ENCODE assay signal across 24 mouse cellular contexts in the genomic region with DNA sequence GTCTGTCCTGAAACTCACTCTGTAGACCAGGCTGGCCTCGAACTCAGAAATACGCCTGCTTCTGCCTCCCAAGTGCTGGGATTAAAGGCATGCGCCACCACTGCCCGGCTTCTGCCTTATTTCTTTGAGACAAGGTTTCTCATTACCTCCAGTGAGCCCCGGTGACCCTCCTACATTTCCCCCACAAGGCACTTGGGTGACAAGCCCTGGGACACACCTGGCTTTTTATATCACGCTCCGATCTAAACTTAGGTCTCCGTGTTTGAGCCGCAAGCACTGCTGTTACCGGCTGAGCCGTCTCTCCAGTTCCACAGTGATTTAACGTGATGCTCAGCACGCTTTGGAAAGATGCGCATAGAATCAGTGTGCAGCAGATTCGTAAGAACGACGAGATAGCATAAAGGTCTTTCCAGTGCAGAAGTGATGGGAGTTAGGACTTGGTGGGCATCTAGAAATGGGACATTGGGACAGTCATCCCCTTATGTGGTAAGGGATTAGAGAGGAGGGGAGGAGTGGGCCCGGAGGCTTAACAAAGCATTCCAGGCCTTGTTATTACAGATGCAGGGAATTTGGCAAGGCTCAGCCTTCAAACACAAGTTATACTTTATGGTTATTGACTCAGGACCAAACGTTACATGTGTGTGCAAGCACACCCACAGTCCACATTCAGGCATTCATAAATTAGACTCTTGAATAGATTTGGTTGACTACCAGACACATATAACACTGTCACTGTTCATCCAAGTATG. TPM values are rescaled to one million over a fixed set of nuclear protein-coding genes. Genes with fewer than 3 reads are reported as not detected.
A peak's percentile ranks its signal among the peaks of the same experiment; 100 is the strongest.
DNase-seq lines count a peak whose midpoint lies in the region; ATAC-seq and TF ChIP-seq lines count a peak whose summit lies in the region.
"Had no signal": no experiment of that assay in that cellular context is flagged by ENCODE, and none has a peak within 500 bp of the region (broad histone marks: within the 10 kb centered on the region; RNA-seq: fewer than 3 reads in every experiment).

No protein-coding gene starts in this region.

- H3K27me3 ChIP-seq in forebrain, embryonic 10.5 days (ENCODE audit: poor library complexity, severe bottlenecking), result no peaks in the 10 kb centered on the region
- H3K27me3 ChIP-seq in forebrain, embryonic 13.5 days, result no peaks in the 10 kb centered on the region
- no peaks in the 10 kb centered on the region for H3K27me3 ChIP-seq in kidney, adult 2 months (replicated peaks; ENCODE audit: control insufficient read depth, insufficient read depth, low read length)
- no peaks in the 10 kb centered on the region for H3K27me3 ChIP-seq in embryonic facial prominence, embryonic 14.5 days (replicated peaks; ENCODE audit: control insufficient read depth, insufficient read depth, low read length)
- no peaks in the 10 kb centered on the region for H3K27me3 ChIP-seq in limb, embryonic 13.5 days
- H3K27me3 ChIP-seq: CH12.LX; heart, embryonic 13.5 days; hindbrain, embryonic 15.5 days; liver, embryonic 12.5 days; neural tube, embryonic 13.5 days had no signal

- no peaks in the 10 kb centered on the region for H3K9me3 ChIP-seq in forebrain, embryonic 10.5 days
- H3K9me3 ChIP-seq in forebrain, embryonic 13.5 days (replicated peaks), result no peaks in the 10 kb centered on the region
- no peaks in the 10 kb centered on the region for H3K9me3 ChIP-seq in embryonic facial prominence, embryonic 14.5 days (ENCODE audit: control insufficient read depth, low read length)
- H3K9me3 ChIP-seq in limb, embryonic 13.5 days, result 0 out of 2 replicates have a peak, but pooled peaks cover 3% of the 10 kb centered on the region
- H3K9me3 ChIP-seq: heart, embryonic 13.5 days; hindbrain, embryonic 15.5 days; liver, embryonic 12.5 days; midbrain, embryonic 10.5 days; neural tube, embryonic 13.5 days had no signal

- TF ChIP-seq CTCF in kidney, adult 2 months (conservative IDR thresholded peaks at IDR 0.05; ENCODE audit: insufficient read depth, insufficient read length, low read depth, low read length), result no peak

- WGBS in forebrain, embryonic 10.5 days, result 85% methylated on average over 19 of the region's 19 CpGs
- WGBS in forebrain, embryonic 13.5 days, result 88% methylated on average over 19 of the region's 19 CpGs
- WGBS in kidney, adult 2 months, result 75% methylated on average over 19 of the region's 19 CpGs
- WGBS in embryonic facial prominence, embryonic 14.5 days, result 68% methylated on average over 19 of the region's 19 CpGs
- 60% methylated on average over 19 of the region's 19 CpGs for WGBS in limb, embryonic 13.5 days

- no peak overlapping the region for H3K4me3 ChIP-seq in forebrain, embryonic 10.5 days
- no peak overlapping the region for H3K4me3 ChIP-seq in forebrain, embryonic 13.5 days
- H3K4me3 ChIP-seq in kidney, adult 2 months (ENCODE audit: insufficient read depth, low read depth, low read length), result no peak overlapping the region
- H3K4me3 ChIP-seq in embryonic facial prominence, embryonic 14.5 days (ENCODE audit: low read depth, low read length), result no peak overlapping the region
- no peak overlapping the region for H3K4me3 ChIP-seq in limb, embryonic 13.5 days
- H3K4me3 ChIP-seq: erythroblast, embryonic 14.5 days; heart, embryonic 13.5 days; hindbrain, embryonic 15.5 days; liver, embryonic 12.5 days; midbrain, embryonic 10.5 days; neural tube, embryonic 13.5 days had no signal

- H3K4me1 ChIP-seq in forebrain, embryonic 10.5 days, result 0 out of 2 replicates have a peak, but pooled peaks cover 5% of the 10 kb centered on the region
- no peaks in the 10 kb centered on the region for H3K4me1 ChIP-seq in forebrain, embryonic 13.5 days
- no peaks in the 10 kb centered on the region for H3K4me1 ChIP-seq in kidney, adult 2 months (ENCODE audit: control insufficient read depth, insufficient read depth, low read length)
- H3K4me1 ChIP-seq in embryonic facial prominence, embryonic 14.5 days (ENCODE audit: control insufficient read depth, insufficient read depth, low read length), result peaks cover 21% of the 10 kb centered on the region
- H3K4me1 ChIP-seq in limb, embryonic 13.5 days, result peaks cover 36% of the 10 kb centered on the region
- H3K4me1 ChIP-seq: hindbrain, embryonic 15.5 days; liver, embryonic 12.5 days; midbrain, embryonic 10.5 days; neural tube, embryonic 13.5 days had no signal

- H3K9ac ChIP-seq in forebrain, embryonic 13.5 days, result no peak overlapping the region
- no peak overlapping the region for H3K9ac ChIP-seq in embryonic facial prominence, embryonic 14.5 days (ENCODE audit: low read depth, low read length)
- no peak overlapping the region for H3K9ac ChIP-seq in limb, embryonic 13.5 days
- H3K9ac ChIP-seq: heart, embryonic 13.5 days; hindbrain, embryonic 15.5 days; liver, embryonic 12.5 days; lung, embryonic 14.5 days; neural tube, embryonic 13.5 days had no signal

- H3K4me2 ChIP-seq in forebrain, embryonic 13.5 days, result no peak overlapping the region
- H3K4me2 ChIP-seq in embryonic facial prominence, embryonic 14.5 days (ENCODE audit: low read depth, low read length), result no peak overlapping the region
- no peak overlapping the region for H3K4me2 ChIP-seq in limb, embryonic 13.5 days (replicated peaks)
- H3K4me2 ChIP-seq: heart, embryonic 13.5 days; hindbrain, embryonic 15.5 days; liver, embryonic 12.5 days; lung, embryonic 14.5 days; neural tube, embryonic 13.5 days had no signal

- H3K36me3 ChIP-seq in forebrain, embryonic 10.5 days (replicated peaks), result no peaks in the 10 kb centered on the region
- no peaks in the 10 kb centered on the region for H3K36me3 ChIP-seq in forebrain, embryonic 13.5 days (ENCODE audit: poor library complexity, severe bottlenecking)
- no peaks in the 10 kb centered on the region for H3K36me3 ChIP-seq in kidney, adult 2 months (ENCODE audit: control insufficient read depth, insufficient read depth, low read length)
- no peaks in the 10 kb centered on the region for H3K36me3 ChIP-seq in embryonic facial prominence, embryonic 14.5 days (ENCODE audit: control insufficient read depth, insufficient read depth, low read length)
- H3K36me3 ChIP-seq in limb, embryonic 13.5 days, result no peaks in the 10 kb centered on the region
- H3K36me3 ChIP-seq: heart, embryonic 13.5 days; hindbrain, embryonic 15.5 days; liver, embryonic 12.5 days; midbrain, embryonic 10.5 days; neural tube, embryonic 13.5 days had no signal

- no peak for TF ChIP-seq POLR2A in kidney, adult 2 months (IDR thresholded peaks at IDR 0.05; ENCODE audit: low read depth, low read length)

- ATAC-seq in forebrain, embryonic 13.5 days, result no peak
- ATAC-seq in embryonic facial prominence, embryonic 14.5 days (ENCODE audit: low read depth), result no peak; the same call in 1 of the 2 replicates
- peak; percentile 35 for ATAC-seq in limb, embryonic 13.5 days (ENCODE audit: low FRiP score, low read depth)
- ATAC-seq in CD4-positive, CD25-positive, alpha-beta regulatory T cell, adult 4 months, result no peak
- ATAC-seq: forebrain, embryonic 16.5 days; intestine, postnatal 0 days; liver, embryonic 12.5 days had no signal

- no peak for DNase-seq in forebrain, embryonic 10.5 days (ENCODE audit: extremely low spot score, low spot score)
- DNase-seq in kidney, postnatal 4 days, result peak; percentile 13 to 47
- no peak for DNase-seq in kidney, adult 2 months
- peak; percentile 74 for DNase-seq in embryonic facial prominence, embryonic 14.5 days (ENCODE audit: low spot score)
- no peak for DNase-seq in urinary bladder, postnatal 14 days (ENCODE audit: low spot score)
- DNase-seq: adrenal gland, postnatal 14 days; cerebellum, adult 18-20 months; heart, adult 18-20 months; heart, postnatal 36 days; lung, postnatal 36 days; thymus, postnatal 14 days had no signal

- peak overlapping the region; percentile 32; the same call in 1 of the 2 replicates for H3K27ac ChIP-seq in forebrain, embryonic 10.5 days
- H3K27ac ChIP-seq in forebrain, embryonic 13.5 days, result no peak overlapping the region
- H3K27ac ChIP-seq in kidney, adult 2 months (ENCODE audit: insufficient read depth, low read depth, low read length), result no peak overlapping the region
- H3K27ac ChIP-seq in embryonic facial prominence, embryonic 14.5 days (replicated peaks; ENCODE audit: low read depth, low read length), result no peak overlapping the region; the same call in 1 of the 2 replicates
- H3K27ac ChIP-seq in limb, embryonic 13.5 days, result peak overlapping the region; percentile 88
- H3K27ac ChIP-seq: heart, embryonic 13.5 days; hindbrain, embryonic 15.5 days; liver, embryonic 12.5 days; midbrain, embryonic 10.5 days; neural tube, embryonic 13.5 days had no signal

RNA-seq across cellular contexts. Expression of gene Slc38a4, which starts 56.9 kb away (rescaled TPM):
- polyA plus RNA-seq in forebrain, embryonic 10.5 days (2016; fragmentation: Nextera tagmentation; extraction: Ambion mirVana), result 31.2 and 33.2 TPM in 2 replicates
- 2.7 and 3.2 TPM in 2 replicates for polyA plus RNA-seq in forebrain, embryonic 13.5 days (2015; fragmentation: Nextera tagmentation; extraction: Ambion mirVana)
- 2.6 and 2.7 TPM in 2 replicates for polyA plus RNA-seq in kidney, adult 2 months (2012; rRNA removed)
- polyA plus RNA-seq in embryonic facial prominence, embryonic 14.5 days (2014; fragmentation: Nextera tagmentation; extraction: Ambion mirVana), result 89.0 and 93.5 TPM in 2 replicates
- polyA plus RNA-seq in limb, embryonic 13.5 days (2015; fragmentation: Nextera tagmentation; extraction: Ambion mirVana), result 76.7 and 85.9 TPM in 2 replicates
- not detected for polyA plus RNA-seq in CD4-positive, CD25-positive, alpha-beta regulatory T cell, adult 4 months (2017; shearing (Covaris generic))

Comparison
In these comparisons a context has a peak if more than half of its experiments do, and no peak if none do; other contexts are left out.
1. DNase-seq: peak in kidney, postnatal 4 days (2 of 2) and embryonic facial prominence, embryonic 14.5 days (single experiment); none in forebrain, embryonic 10.5 days (single experiment), kidney, adult 2 months (single experiment) and urinary bladder, postnatal 14 days (single experiment).
2. H3K27ac ChIP-seq: peak in forebrain, embryonic 10.5 days (single experiment) and limb, embryonic 13.5 days (single experiment); none in forebrain, embryonic 13.5 days (single experiment), kidney, adult 2 months (single experiment) and embryonic facial prominence, embryonic 14.5 days (single experiment).